Mouse (Mus musculus) CH12.LX (cell line): ENCODE data around the gene Cbx6. TPM values are rescaled to one million over a fixed set of nuclear protein-coding genes. Genes with fewer than 3 reads are reported as not detected.

Experiments
- DNase-seq: peaks from one replicate; pipeline ENCODE4 v3.0.0-alpha.2; 2013; ENCODE audit errors: extremely low read depth
- H3K27ac ChIP-seq: 2 replicates; pipeline ENCODE4 v1.5.1; 2012; ENCODE audit warnings: low read depth, mild to moderate bottlenecking, control low read depth, moderate library complexity; ENCODE audit not compliant: insufficient read depth
- H3K27me3 ChIP-seq: replicated peaks from 2 replicates; pipeline ENCODE3; 2012; ENCODE audit warnings: inconsistent platforms
- H3K36me3 ChIP-seq, 2 experiments: replicated peaks in 1 of 2; 2 replicates each; pipeline versions ENCODE3 to v1.6.1; 2012; ENCODE audit warnings: inconsistent platforms in 1 of 2, low read length in 1 of 2, mild to moderate bottlenecking in 1 of 2, mixed read lengths in 1 of 2, moderate library complexity in 1 of 2; ENCODE audit not compliant: control insufficient read depth in 1 of 2, insufficient read depth in 1 of 2
- H3K4me1 ChIP-seq, 2 experiments: 2 replicates each; pipeline ENCODE4 v1.6.1; 2012; ENCODE audit warnings: inconsistent platforms in 1 of 2, moderate library complexity in 1 of 2; ENCODE audit not compliant: insufficient read depth in 2 of 2, control insufficient read depth in 1 of 2
- H3K4me2 ChIP-seq: 2 replicates; pipeline ENCODE4 v1.6.1; 2012; ENCODE audit warnings: low read depth, mild to moderate bottlenecking, control low read depth; ENCODE audit not compliant: poor library complexity, insufficient read depth, severe bottlenecking
- H3K4me3 ChIP-seq, 3 experiments: fragments of 150-350 bp in 1 of 3; sonication (generic) in 1 of 3; replicated peaks in 1 of 3; 2 replicates each; pipeline versions ENCODE3 to v1.5.1; 2011 to 2012; ENCODE audit warnings: low read depth in 2 of 3, low read length in 2 of 3, mild to moderate bottlenecking in 2 of 3, moderate library complexity in 2 of 3, control low read depth in 1 of 3, improper control_type of control experiment in 1 of 3, inconsistent platforms in 1 of 3, mixed read lengths in 1 of 3; ENCODE audit not compliant: poor library complexity in 1 of 3
- H3K79me2 ChIP-seq: replicated peaks from 2 replicates; pipeline ENCODE4 v1.6.1; 2012; ENCODE audit warnings: mild to moderate bottlenecking, moderate library complexity; ENCODE audit not compliant: control insufficient read depth, poor library complexity, insufficient read depth, severe bottlenecking; ENCODE audit errors: extremely low read depth
- H3K9ac ChIP-seq: 2 replicates; pipeline ENCODE4 v1.6.1; 2012; ENCODE audit warnings: low read depth, mild to moderate bottlenecking, control low read depth, moderate library complexity; ENCODE audit not compliant: insufficient read depth
- H3K9me3 ChIP-seq: replicated peaks from 2 replicates; pipeline ENCODE3; 2012; ENCODE audit warnings: low read length, inconsistent platforms, mixed read lengths
- CHD2 ChIP-seq: IDR thresholded peaks from 2 replicates; pipeline ENCODE4 v1.6.1; 2011; ENCODE audit warnings: low read length, improper control_type of control experiment
- GABPA ChIP-seq: IDR thresholded peaks from 2 replicates; pipeline ENCODE4 v1.6.1; 2012; ENCODE audit warnings: low read depth, low read length, improper control_type of control experiment, inconsistent platforms; ENCODE audit not compliant: insufficient replicate concordance
- JUN ChIP-seq: IDR thresholded peaks from 2 replicates; pipeline ENCODE4 v1.6.1; 2011; ENCODE audit warnings: low read depth, mild to moderate bottlenecking, low read length, improper control_type of control experiment, moderate library complexity; ENCODE audit not compliant: insufficient read depth
- JUND ChIP-seq: conservative IDR thresholded peaks from 2 replicates; pipeline ENCODE4 v1.6.1; 2011; ENCODE audit warnings: low read depth, low read length, improper control_type of control experiment
- MAX ChIP-seq: IDR thresholded peaks from 2 replicates; pipeline ENCODE4 v1.6.1; 2011; ENCODE audit warnings: low read length, improper control_type of control experiment
- MAZ ChIP-seq: IDR thresholded peaks from 2 replicates; pipeline ENCODE4 v1.6.1; 2012; ENCODE audit warnings: low read depth, mild to moderate bottlenecking, inconsistent platforms, low read length, improper control_type of control experiment, moderate library complexity
- MEF2A ChIP-seq: IDR thresholded peaks from 2 replicates; pipeline ENCODE4 v1.6.1; 2014; ENCODE audit warnings: low read depth, mild to moderate bottlenecking, inconsistent platforms, low read length, improper control_type of control experiment, borderline replicate concordance
- MXI1 ChIP-seq: IDR thresholded peaks from 2 replicates; pipeline ENCODE4 v1.6.1; 2011; ENCODE audit warnings: mild to moderate bottlenecking, low read depth, low read length, improper control_type of control experiment
- NELFE ChIP-seq: IDR thresholded peaks from 2 replicates; pipeline ENCODE4 v1.6.1; 2011; ENCODE audit warnings: low read depth, low read length, improper control_type of control experiment
- NRF1 ChIP-seq: IDR thresholded peaks from 2 replicates; pipeline ENCODE4 v1.6.1; 2014; ENCODE audit warnings: low read depth, mild to moderate bottlenecking, inconsistent platforms, low read length, improper control_type of control experiment, moderate library complexity
- RAD21 ChIP-seq: IDR thresholded peaks from 2 replicates; pipeline ENCODE4 v1.6.1; 2011; ENCODE audit warnings: low read depth, mild to moderate bottlenecking, low read length, improper control_type of control experiment, moderate library complexity
- RCOR1 ChIP-seq: conservative IDR thresholded peaks from 2 replicates; pipeline ENCODE4 v1.6.1; 2012; ENCODE audit warnings: low read depth, mild to moderate bottlenecking, inconsistent platforms, low read length, improper control_type of control experiment
- SIN3A ChIP-seq: IDR thresholded peaks from 2 replicates; pipeline ENCODE4 v1.6.1; 2012; ENCODE audit warnings: low read length, improper control_type of control experiment, inconsistent platforms
- TBP ChIP-seq: conservative IDR thresholded peaks from 2 replicates; pipeline ENCODE4 v1.6.1; 2011; ENCODE audit warnings: low read depth, low read length, improper control_type of control experiment
- TCF12 ChIP-seq: IDR thresholded peaks from 2 replicates; pipeline ENCODE4 v1.6.1; 2014; ENCODE audit warnings: low read depth, mild to moderate bottlenecking, inconsistent platforms, low read length, improper control_type of control experiment
- UBTF ChIP-seq: IDR thresholded peaks from 2 replicates; pipeline ENCODE4 v1.6.1; 2012; ENCODE audit warnings: low read depth, mild to moderate bottlenecking, inconsistent platforms, low read length, improper control_type of control experiment, moderate library complexity
- USF1 ChIP-seq: IDR thresholded peaks from 2 replicates; pipeline ENCODE4 v1.6.1; 2014; ENCODE audit warnings: low read depth, mild to moderate bottlenecking, inconsistent platforms, low read length, improper control_type of control experiment
- USF2 ChIP-seq: conservative IDR thresholded peaks from 2 replicates; pipeline ENCODE4 v1.6.1; 2011; ENCODE audit warnings: low read depth, low read length, improper control_type of control experiment
- ZKSCAN1 ChIP-seq: IDR thresholded peaks from 2 replicates; pipeline ENCODE4 v1.6.1; 2012; ENCODE audit warnings: low read depth, inconsistent platforms, low read length, improper control_type of control experiment, borderline replicate concordance
- ZMIZ1 ChIP-seq: IDR thresholded peaks from 2 replicates; pipeline ENCODE4 v1.6.1; 2012; ENCODE audit warnings: low read depth, mild to moderate bottlenecking, inconsistent platforms, low read length, improper control_type of control experiment
- ZNF384 ChIP-seq: IDR thresholded peaks from 2 replicates; pipeline ENCODE4 v1.6.1; 2012; ENCODE audit warnings: low read depth, low read length, improper control_type of control experiment, inconsistent platforms
- dilution Hi-C: fragments of 300-500 bp; cut with MboI; formaldehyde crosslinking; loops from 2 replicates; pipeline ENCODE4 v1.14.3; 2020; ENCODE audit warnings: low sequenced_read_pairs; ENCODE audit not compliant: extremely low pct_unique_long_range_greater_than_20kb, extremely low pct_ligation_motif_present
- in situ Hi-C: fragments of 300-500 bp; cut with MboI; formaldehyde crosslinking; loops from 3 replicates; pipeline ENCODE4 v1.14.3; 2019; ENCODE audit warnings: low sequenced_read_pairs, low pct_ligation_motif_present, low pct_unique_long_range_greater_than_20kb, mixed read lengths
- polyA plus RNA-seq: library from polyadenylated mRNA; unstranded; fragments of >175 nt; gene quantifications from 2 replicates; pipeline ENCODE4 v1.2.1, GENCODE M21; 2012; ENCODE audit warnings: low read depth; ENCODE audit not compliant: insufficient read length
- total RNA-seq, 2 experiments: library from RNA; depleted of rRNA; stranded (reverse); fragments of 300-350 nt in 1 of 2; fragments of >200 nt in 1 of 2; gene quantifications; 2 replicates each; pipeline ENCODE4 v1.2.3; 2012 to 2014

The Cbx6 gene
- total and polyA plus RNA-seq, 3 experiments = 11.1 to 40.7 (median 29.9) TPM

- H3K79me2 ChIP-seq = no peaks in the 10 kb centered on the region
- peak; percentile 46 for DNase-seq
- no peaks in the 10 kb centered on the region for H3K9me3 ChIP-seq
- dilution Hi-C loops (no loop called here), in situ Hi-C loops (no loop called here)
- no peak overlapping the region for H3K27ac ChIP-seq
- TF ChIP-seq ZMIZ1 (no peak), SIN3A (peak; percentile 54; the same call in 1 of the 2 replicates)
- no peaks in the 10 kb centered on the region for H3K36me3 ChIP-seq
- H3K4me3 ChIP-seq = no peak overlapping the region
- peaks cover 0 to 3% of the 10 kb centered on the region in 2 experiments; a peak in 1 of 4 replicates for H3K4me1 ChIP-seq
- H3K4me2 ChIP-seq = no peak overlapping the region
- no peak overlapping the region for H3K9ac ChIP-seq
- H3K27me3 ChIP-seq = peaks cover 73% of the 10 kb centered on the region
Measured at GRCm38 (mm10) chr15:79791502-79791901, 43.0 kb downstream of the Cbx6 start.

- Histone ChIP-seq H3K36me3 (no peaks in the 10 kb centered on the region), H3K9ac (no peak overlapping the region), H3K27me3 (peaks cover 74% of the 10 kb centered on the region), H3K4me2 (no peak overlapping the region), H3K4me1 (peaks cover 0 to 3% of the 10 kb centered on the region in 2 experiments; a peak in 1 of 4 replicates), H3K79me2 (no peaks in the 10 kb centered on the region), H3K27ac (no peak overlapping the region), H3K9me3 (no peaks in the 10 kb centered on the region), H3K4me3 (no peak overlapping the region)
- in situ Hi-C loops (no loop called here), dilution Hi-C loops (no loop called here)
- TF ChIP-seq RAD21 = no peak
- TF ChIP-seq NELFE = no peak
- TF ChIP-seq SIN3A = no peak
- TF ChIP-seq ZKSCAN1 = no peak
- no peak for DNase-seq
Measured at GRCm38 (mm10) chr15:79790905-79791304, 43.6 kb downstream of the Cbx6 start.

GRCm38 (mm10) chr15:79790111-79790510 lies 44.4 kb downstream of the Cbx6 start:
- no peaks in the 10 kb centered on the region for H3K9me3 ChIP-seq
- dilution Hi-C loops = no loop called here
- peaks cover 74% of the 10 kb centered on the region for H3K27me3 ChIP-seq
- no peaks in the 10 kb centered on the region for H3K36me3 ChIP-seq
- in situ Hi-C loops = no loop called here
- H3K4me1 ChIP-seq = peaks cover 0 to 3% of the 10 kb centered on the region in 2 experiments; a peak in 1 of 4 replicates
- DNase-seq = no peak
- H3K9ac ChIP-seq = no peak overlapping the region
- no peaks in the 10 kb centered on the region for H3K79me2 ChIP-seq
- no peak overlapping the region for H3K4me2 ChIP-seq
- H3K4me3 ChIP-seq = no peak overlapping the region
- TF ChIP-seq RCOR1 (no peak), MAZ (no peak), USF1 (no peak), CHD2 (no peak), JUND (no peak), TCF12 (no peak), GABPA (no peak), ZNF384 (no peak), NELFE (no peak), USF2 (no peak), TBP (no peak), NRF1 (no peak), ZMIZ1 (no peak), MEF2A (no peak), JUN (no peak), MXI1 (no peak), UBTF (no peak), MAX (no peak)
- H3K27ac ChIP-seq = no peak overlapping the region
